Mouse (Mus musculus): ENCODE measurements around the gene Pdik1l. TPM values are rescaled to one million over a fixed set of nuclear protein-coding genes. Genes with fewer than 3 reads are reported as not detected.
A peak's percentile ranks its signal among the peaks of the same experiment; 100 is the strongest.

Pdik1l gene
- polyA plus RNA-seq, 1 experiment, result not detected

- WGBS, result 74% methylated on average over 9 of the region's 9 CpGs
- TF ChIP-seq CTCF (IDR thresholded peaks at IDR 0.05; ENCODE audit: insufficient read depth, low read depth, low read length), result no peak
- TF ChIP-seq POLR2A (IDR thresholded peaks at IDR 0.05; ENCODE audit: insufficient read depth, low read depth, low read length), result no peak
- H3K4me3 ChIP-seq (ENCODE audit: insufficient read depth, low read depth, low read length), result no peak overlapping the region
- H3K4me1 ChIP-seq (ENCODE audit: control insufficient read depth, insufficient read depth, low read length), result no peaks in the 10 kb centered on the region
- no peak overlapping the region for H3K27ac ChIP-seq (ENCODE audit: insufficient read depth, low read depth, low read length)
These were observed 6.0 kb upstream of the Pdik1l start for GRCm38 (mm10) chr4:134293692-134294163.

DNA sequence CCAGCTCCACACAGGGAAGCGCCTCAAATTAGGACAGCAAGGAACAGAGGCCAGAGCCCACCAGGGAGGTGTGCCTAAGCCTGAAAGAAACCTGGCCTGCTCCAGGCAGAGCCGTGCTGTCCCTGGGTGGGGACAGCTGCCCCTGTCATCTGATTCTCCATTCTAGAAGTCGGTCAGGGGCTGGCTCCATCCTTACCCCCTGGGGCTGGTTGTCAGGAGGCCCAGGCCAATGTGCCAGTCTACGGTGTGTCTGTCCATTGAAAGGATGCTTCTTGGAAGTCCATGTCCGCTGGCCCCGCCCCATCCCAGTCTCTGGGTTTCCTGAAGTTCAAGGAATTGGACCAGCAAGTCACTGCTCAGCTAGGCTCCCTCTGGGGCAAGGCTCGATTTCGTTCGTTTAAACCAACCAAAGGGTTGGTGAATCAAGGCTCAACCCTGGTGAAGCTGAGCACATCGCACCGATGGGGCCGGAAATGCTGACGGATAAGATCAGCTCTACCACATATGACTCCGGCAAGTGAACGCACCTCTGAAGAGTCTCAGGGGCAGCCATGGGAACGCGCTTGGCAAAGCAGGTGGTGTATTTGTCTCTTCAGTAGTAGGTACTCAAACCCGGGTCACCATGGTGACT, 5.5 kb upstream of the Pdik1l start:
- TF ChIP-seq POLR2A (IDR thresholded peaks at IDR 0.05; ENCODE audit: insufficient read depth, low read depth, low read length) (no peak), CTCF (IDR thresholded peaks at IDR 0.05; ENCODE audit: insufficient read depth, low read depth, low read length) (no peak)
- Histone ChIP-seq H3K4me1 (ENCODE audit: control insufficient read depth, insufficient read depth, low read length) (no peaks in the 10 kb centered on the region), H3K27ac (ENCODE audit: insufficient read depth, low read depth, low read length) (no peak overlapping the region), H3K4me3 (ENCODE audit: insufficient read depth, low read depth, low read length) (no peak overlapping the region)
- 76% methylated on average over 18 of the region's 18 CpGs for whole genome bisulfite sequencing

GRCm38 (mm10) chr4:134292067-134292466, 4.4 kb upstream of the Pdik1l start:
- H3K4me1 ChIP-seq (ENCODE audit: control insufficient read depth, insufficient read depth, low read length), result no peaks in the 10 kb centered on the region
- H3K27ac ChIP-seq (ENCODE audit: insufficient read depth, low read depth, low read length), result no peak overlapping the region
- no peak overlapping the region for H3K4me3 ChIP-seq (ENCODE audit: insufficient read depth, low read depth, low read length)
- 18% methylated on average over 7 of the region's 7 CpGs for WGBS
- TF ChIP-seq POLR2A (IDR thresholded peaks at IDR 0.05; ENCODE audit: insufficient read depth, low read depth, low read length), result no peak
- peak; percentile 76 for TF ChIP-seq CTCF (IDR thresholded peaks at IDR 0.05; ENCODE audit: insufficient read depth, low read depth, low read length)

DNA sequence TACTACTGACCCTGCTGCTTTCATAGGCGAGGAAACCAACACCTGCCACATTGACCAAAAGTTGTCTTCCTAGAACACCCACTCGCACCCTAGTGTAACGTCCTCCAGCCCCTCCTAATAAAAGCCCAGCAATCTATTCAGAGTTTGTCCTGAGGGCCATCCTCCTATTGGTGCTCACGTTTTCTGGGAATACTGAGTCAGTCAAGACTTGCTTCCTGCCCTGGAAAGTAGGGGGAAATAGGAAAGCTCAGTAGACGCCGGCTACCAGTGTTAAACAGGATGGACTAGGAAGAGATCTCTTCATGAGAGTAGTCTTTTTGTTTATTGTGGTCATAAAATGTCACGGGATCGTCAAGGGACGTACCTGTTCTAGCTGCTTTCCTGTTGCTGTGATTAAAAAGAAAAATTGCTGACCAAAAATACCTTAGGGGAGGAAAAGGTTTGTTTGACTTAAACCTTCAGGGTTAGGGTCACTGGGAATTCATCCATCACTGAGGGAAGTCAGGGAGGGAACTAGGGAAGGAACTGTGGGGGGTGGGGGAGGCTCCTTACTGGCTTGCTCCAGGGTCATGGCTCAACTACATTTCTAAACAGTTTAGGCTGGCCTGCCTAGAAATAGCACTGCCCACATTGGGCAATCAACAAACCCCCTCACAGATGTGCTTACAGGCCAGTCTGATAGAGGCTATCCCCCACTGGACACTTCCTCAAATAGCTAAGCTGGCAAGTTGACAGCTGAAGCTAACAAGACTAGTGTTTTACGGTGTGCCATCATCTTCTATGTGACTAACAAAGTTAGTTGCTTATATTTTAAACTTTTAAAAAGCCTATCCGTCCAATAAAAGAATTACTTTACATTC, 932 bp upstream of the Pdik1l start:
- Histone ChIP-seq H3K4me1 (ENCODE audit: control insufficient read depth, insufficient read depth, low read length) (0 out of 2 replicates have a peak, but pooled peaks cover 6% of the 10 kb centered on the region), H3K4me3 (ENCODE audit: insufficient read depth, low read depth, low read length) (no peak overlapping the region), H3K27ac (ENCODE audit: insufficient read depth, low read depth, low read length) (no peak overlapping the region)
- 49% methylated on average over 11 of the region's 11 CpGs for WGBS
- TF ChIP-seq CTCF (IDR thresholded peaks at IDR 0.05; ENCODE audit: insufficient read depth, low read depth, low read length) (no peak), POLR2A (IDR thresholded peaks at IDR 0.05; ENCODE audit: insufficient read depth, low read depth, low read length) (no peak)

GRCm38 (mm10) chr4:134287168-134287564, 529 bp downstream of the Pdik1l start:
- under 1% methylated on average over 57 of the region's 59 CpGs for WGBS
- Histone ChIP-seq H3K27ac (ENCODE audit: insufficient read depth, low read depth, low read length) (peak overlapping the region; percentile 76), H3K4me3 (ENCODE audit: insufficient read depth, low read depth, low read length) (peak overlapping the region; percentile 98), H3K4me1 (ENCODE audit: control insufficient read depth, insufficient read depth, low read length) (0 out of 2 replicates have a peak, but pooled peaks cover 6% of the 10 kb centered on the region)
- TF ChIP-seq CTCF (IDR thresholded peaks at IDR 0.05; ENCODE audit: insufficient read depth, low read depth, low read length) (no peak), POLR2A (IDR thresholded peaks at IDR 0.05; ENCODE audit: insufficient read depth, low read depth, low read length) (peak; percentile 93)

GRCm38 (mm10) chr4:134286226-134287167, 1.2 kb downstream of the Pdik1l start:
- no peak for TF ChIP-seq CTCF (IDR thresholded peaks at IDR 0.05; ENCODE audit: insufficient read depth, low read depth, low read length)
- peak overlapping the region; percentile 42; the same call in 1 of the 2 replicates for H3K27ac ChIP-seq (ENCODE audit: insufficient read depth, low read depth, low read length)
- WGBS, result 1% methylated on average over 59 of the region's 59 CpGs

DNA sequence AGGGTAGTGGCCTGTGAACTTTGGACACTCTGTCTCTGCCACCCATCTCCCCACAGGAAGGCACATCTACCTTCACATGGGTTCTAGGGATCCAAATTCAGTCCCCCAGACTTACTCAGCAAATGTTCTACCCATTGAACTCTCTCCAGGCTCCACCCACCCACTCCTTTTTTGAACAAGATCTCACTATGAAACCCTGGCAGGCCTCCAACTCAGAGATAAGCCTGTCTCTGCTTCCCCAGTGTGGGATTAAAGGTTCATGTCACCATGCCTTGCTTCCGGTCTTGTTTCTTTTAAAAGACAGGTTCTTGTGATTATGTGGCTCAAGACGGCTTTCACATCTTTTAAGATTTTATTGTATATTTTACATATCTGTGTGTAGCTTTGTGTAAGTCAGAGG, 2.8 kb downstream of the Pdik1l start:
- Histone ChIP-seq H3K4me1 (ENCODE audit: control insufficient read depth, insufficient read depth, low read length) (0 out of 2 replicates have a peak, but pooled peaks cover 6% of the 10 kb centered on the region), H3K4me3 (ENCODE audit: insufficient read depth, low read depth, low read length) (no peak overlapping the region), H3K27ac (ENCODE audit: insufficient read depth, low read depth, low read length) (no peak overlapping the region)
- WGBS, result 99% methylated on average over 2 of the region's 2 CpGs
- no peak for TF ChIP-seq CTCF (IDR thresholded peaks at IDR 0.05; ENCODE audit: insufficient read depth, low read depth, low read length)
- no peak for TF ChIP-seq POLR2A (IDR thresholded peaks at IDR 0.05; ENCODE audit: insufficient read depth, low read depth, low read length)

More at GRCm38 (mm10) chr4:134286226-134287167, 1.2 kb downstream of the Pdik1l start:
- peak overlapping the region; percentile 98 for H3K4me3 ChIP-seq (ENCODE audit: insufficient read depth, low read depth, low read length)
- 0 out of 2 replicates have a peak, but pooled peaks cover 6% of the 10 kb centered on the region for H3K4me1 ChIP-seq (ENCODE audit: control insufficient read depth, insufficient read depth, low read length)
